Mouse (Mus musculus): ENCODE data around the gene Prpf19. TPM values are rescaled to one million over a fixed set of nuclear protein-coding genes. Genes with fewer than 3 reads are reported as not detected.

Prpf19 gene
- 100 to 1,000 TPM; 189 to 197 TPM for total RNA-seq (2021)

DNA sequence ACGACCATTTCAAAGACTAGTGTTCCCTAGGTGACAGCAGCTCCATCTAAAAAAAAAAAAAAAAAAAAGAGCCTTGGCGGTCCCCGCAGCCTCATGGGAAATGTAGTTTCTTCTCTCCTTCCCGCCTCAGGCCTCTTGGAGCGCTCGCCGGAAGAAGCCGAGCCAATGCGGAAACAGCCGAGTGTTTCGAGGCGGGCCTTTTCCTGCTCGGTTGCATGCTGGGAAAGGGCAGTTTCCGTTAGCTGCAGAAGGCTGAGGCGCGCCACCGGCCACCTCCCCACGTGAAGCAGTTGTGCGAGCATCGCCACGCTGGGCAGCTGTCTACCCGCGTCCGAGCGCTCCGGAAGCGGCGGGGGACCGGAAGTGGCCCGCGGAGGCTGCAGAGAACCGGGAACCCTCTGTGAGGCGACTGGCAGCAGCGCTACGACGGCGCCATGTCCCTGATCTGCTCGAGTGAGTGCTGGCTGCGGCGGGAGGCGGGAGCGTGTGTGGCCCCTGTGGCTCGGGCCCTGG lies at the start of gene Prpf19:
Gene Prpf19 (plus strand): TSS at position 216 of the 513 bp plus-strand sequence.
- DNase-seq: peak; percentile 97 to 99

DNA sequence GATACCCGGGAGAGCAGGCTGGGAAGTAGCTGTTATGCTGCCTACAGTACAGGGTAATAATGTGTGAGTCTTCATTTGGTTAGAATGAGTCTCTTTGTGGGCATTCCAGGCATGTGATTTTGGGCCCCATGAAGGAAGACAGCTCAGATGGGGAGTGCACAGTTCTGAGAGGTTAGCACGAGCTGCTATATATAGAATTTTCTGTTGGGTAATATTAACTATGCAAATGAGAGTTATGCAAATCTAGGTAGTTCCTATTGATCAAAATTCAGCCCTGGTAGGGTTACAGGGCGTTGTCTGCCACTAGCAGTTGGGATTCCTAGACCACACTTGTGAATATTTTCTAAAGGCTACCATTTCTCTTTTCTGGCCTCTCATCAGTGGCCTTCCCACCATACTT lies 49.6 kb upstream of the Prpf19 start:
- no peak for DNase-seq

- DNase-seq: no peak
Observed at GRCm38 (mm10) chr19:10846150-10846549, 48.9 kb upstream of the Prpf19 start.

- no peak for DNase-seq
Observed at GRCm38 (mm10) chr19:10847311-10848087, 47.5 kb upstream of the Prpf19 start.

DNA sequence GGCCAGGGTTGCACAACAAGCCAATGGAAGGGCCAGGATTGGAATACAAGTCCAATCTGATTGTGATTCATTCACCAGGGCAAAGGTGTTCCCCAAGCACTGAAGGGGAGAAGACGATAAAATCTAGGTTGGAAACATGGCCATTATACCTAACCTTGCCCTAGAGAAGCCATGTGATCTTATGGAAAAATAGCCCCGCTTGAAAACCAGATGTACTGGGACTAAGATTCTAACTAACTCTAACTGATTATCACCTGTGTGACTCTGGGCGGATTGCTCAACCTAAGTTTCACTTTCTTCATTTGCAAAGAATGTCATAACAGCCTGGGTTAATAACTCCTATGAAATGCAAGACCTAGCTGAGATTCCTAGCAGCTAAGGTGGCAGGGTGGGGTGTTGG lies 39.6 kb upstream of the Prpf19 start:
- DNase-seq: no peak

DNA sequence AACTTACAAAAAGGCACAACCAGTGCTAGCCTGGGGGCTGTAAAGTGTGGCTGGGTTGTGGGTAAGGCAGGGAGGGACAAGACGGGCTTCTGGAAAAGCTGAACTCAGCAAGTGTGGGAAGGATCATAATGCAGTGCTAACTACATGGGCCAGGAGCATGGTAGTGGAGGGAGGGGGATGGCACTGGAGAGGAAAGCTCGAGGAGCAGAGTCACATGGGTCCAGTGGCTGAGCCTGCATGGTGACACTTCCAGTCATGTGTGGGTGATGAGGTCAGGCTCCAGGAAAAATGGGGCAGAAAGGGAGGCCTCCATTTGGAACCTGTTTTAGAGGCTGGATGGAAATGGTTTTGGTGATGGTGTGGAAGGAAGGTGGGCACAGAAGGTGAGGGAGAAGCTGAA lies 38.5 kb upstream of the Prpf19 start:
- no peak for DNase-seq

DNA sequence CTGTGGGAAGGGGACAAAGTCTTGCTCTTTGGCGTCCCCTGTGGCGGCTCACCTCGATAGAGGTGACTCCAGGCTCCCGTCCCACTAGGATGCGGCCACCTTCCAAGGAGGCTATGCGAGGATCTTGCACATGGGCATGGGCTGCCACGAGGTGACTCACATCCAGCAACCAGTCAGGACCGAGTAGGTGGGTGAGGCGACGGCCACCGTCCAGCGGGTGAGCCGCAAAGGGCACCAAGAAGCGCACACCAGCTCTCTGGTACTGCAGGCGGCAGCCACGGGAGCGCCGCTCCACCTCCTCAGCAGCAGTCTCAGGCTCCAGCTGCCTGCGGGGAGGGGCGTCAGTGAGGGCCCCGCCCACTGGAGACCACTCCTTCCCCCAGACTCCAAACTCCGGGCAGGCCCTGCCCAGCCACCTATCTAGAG lies 34.9 kb upstream of the Prpf19 start:
- DNase-seq: no peak

GRCm38 (mm10) chr19:10866351-10866750 lies 28.7 kb upstream of the Prpf19 start:
- DNase-seq: no peak

GRCm38 (mm10) chr19:10867946-10868622 lies 26.9 kb upstream of the Prpf19 start:
- DNase-seq: no peak

DNA sequence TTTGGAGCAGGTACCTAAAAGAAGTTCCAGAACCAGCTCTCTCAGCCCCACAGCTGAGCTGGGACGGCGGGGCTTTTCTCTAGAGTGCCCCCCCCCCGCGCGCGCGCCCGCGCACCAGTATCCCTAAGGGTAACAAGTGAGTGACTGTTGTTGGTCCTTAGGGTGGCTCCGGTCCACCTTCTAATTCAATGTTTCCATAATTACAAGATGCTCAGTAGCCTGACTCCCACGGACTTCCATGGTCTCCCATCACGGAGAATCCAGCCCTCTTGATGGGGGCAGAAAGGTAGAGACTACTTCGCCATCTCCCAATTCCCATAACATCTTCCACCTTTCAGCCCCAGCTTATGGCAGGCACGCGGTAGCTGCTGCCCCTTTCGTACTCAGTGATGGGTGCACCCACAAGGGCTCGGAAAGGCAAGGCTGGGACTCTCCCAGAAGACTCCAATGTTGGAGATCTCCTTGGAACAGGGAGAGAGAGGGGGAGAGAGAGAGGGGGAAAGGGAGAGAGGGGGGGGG lies 26.3 kb upstream of the Prpf19 start:
- no peak for DNase-seq

GRCm38 (mm10) chr19:10869241-10869885 lies 25.7 kb upstream of the Prpf19 start:
- peak; percentile 86 to 87 for DNase-seq

GRCm38 (mm10) chr19:10869886-10870527 lies 25.0 kb upstream of the Prpf19 start, which contains the start of gene Tmem132a:
Tmem132a (minus strand) TSS chr19:10869940.
- no peak for DNase-seq

DNA sequence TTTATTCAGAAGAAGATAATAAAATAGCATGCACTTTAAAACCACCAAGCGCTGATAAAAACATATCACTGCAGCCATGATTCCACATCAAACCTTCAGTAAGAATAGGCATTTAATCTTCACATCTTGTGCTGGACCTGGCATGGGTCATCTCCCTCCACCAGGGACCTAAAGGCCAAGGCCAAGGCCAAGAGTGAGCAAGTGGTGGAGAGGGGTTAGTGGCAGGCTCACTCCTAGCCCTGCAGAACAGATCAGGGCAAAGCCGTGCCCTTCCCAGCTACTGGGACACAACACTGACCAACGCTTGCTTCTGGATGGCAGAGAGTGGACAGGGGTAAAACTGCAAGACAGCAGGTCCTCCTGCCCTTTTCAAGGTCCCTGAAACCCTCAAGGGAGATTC lies 24.4 kb upstream of the Prpf19 start:
- DNase-seq: no peak

DNA sequence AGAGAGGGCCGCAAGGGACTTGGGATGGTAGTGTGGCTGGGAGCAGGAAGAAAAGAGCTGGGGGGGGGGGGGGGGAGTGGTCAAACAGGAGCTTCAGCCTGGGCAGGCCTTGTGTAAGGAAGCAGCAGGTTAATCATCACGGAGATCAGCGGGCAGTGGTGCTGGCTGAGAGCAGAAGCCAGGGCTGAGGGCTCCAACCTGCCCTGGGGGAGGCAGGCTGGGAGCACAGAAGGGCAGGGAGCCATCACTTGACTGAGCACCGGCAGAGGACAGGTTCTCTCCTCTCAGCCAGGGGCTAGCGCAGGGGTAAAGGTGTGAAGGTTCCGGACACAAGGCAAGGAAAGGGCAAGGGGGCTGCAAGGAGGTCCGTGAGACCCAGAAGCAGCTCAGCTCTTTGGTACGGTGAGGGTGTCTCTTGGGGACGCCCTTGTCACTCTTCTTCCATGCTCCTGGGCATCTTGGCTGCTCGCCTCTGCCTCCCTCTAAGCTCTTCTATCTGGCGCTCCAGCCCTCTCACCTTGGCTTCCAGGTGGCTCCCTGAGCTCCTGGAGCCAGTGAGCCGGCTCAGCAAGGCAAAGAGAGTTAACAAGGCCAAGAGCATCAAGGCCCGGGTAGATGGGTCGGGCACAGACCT lies 23.6 kb upstream of the Prpf19 start:
- DNase-seq: no peak

GRCm38 (mm10) chr19:10878201-10878837 lies 16.7 kb upstream of the Prpf19 start:
- no peak for DNase-seq

DNA sequence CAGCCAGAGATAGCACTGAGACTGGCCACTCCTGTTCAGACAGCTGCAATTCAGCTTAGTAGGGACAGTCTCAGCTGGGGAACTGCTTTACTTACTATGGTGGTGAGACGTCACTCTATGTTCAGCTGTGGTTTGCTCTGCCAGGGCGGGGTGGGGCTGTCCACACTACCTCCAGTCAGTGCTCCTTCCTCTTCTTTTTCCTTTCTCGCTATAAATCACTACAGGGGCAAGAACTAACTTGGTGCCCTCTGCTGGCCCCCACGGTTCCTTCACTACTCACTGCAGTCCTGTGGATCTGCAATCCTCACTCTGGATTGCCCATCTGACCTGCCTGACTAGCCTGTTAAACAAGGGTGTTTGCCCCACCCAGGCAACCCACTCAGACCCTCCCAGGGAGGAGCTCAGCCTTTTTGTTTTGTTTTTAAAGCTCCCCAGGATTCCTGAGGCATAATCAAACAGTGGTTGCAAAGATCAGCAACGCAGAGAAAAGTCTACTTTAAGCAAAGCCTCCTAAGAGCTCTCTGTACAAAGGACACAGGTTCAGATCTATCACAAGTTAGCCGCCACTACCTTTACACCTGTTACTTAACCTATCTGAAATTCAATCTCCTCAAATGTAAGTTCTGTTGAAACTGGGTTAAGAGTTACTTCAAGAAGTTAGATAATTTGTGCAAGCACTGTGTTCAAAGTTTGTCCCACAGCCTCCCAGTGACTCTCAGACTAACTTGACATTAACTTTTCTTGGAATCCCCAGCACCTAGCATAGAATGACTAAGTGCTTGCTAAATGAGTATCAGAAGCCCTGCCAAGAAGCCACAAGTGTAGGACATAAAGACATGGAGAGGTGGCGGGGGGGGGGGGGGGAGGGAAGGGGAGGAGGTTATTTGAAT lies 14.7 kb upstream of the Prpf19 start:
- no peak for DNase-seq

DNA sequence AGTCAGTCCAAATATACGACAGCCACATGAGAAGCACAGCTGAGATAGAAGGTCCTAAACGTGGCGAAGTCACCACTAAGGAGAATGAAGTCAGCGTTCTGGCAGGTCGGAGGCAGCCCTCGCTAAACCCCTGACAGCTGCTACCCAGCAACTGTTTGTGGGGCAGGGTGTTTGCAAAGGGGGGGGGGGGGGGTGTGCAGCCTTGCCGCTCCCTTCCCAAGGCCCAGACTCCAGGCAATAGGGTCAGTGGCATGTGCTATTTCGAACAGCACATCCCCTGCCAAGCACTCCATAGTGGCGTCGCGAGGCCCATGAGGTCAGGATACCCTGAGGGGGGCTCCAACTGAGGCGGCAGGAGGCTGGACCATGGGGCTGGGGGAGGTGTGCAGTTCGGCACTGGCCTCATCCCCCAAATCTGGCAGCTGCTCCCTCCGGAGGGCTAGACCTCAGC lies 14.0 kb upstream of the Prpf19 start:
- DNase-seq: no peak

DNA sequence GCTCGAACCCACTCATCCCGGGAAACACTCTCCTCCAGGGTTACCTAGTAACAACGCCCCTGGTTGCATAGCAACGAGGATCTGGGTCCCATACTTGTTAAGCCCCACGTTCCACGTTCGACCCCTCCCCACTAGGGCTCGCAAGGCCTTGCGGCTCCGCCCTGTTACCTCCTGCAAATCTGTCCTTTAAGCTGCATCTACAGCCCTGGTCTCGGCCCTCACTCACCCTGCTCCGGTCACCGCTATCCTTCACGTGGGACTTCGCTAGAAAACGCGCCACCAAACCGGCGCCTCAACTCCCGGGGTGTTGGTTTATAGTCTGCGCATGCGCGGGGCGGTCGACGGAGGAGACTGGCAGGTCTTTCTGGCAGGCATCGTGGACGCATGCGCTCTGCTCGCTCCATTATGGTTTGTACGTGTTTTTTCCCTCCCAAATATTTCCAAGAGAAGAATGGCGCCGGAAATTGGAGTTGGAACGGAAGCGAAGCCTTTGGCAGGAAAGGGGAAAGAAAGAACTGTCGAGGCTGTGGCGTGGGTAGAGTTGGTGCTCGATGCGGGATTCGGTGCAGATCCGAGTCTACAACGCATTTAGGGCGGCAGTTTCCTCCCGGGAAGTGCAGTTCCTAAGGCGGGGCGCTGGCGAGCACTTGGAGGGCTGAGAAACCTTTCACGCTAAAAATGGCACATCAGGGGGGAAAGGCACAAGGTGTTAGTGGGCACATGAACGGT lies 13.4 kb upstream of the Prpf19 start, which contains the start of gene Tmem109:
Gene Tmem109 (minus strand): TSS at position 576 of the 729 bp plus-strand sequence.
- DNase-seq: peak; percentile 93

GRCm38 (mm10) chr19:10892201-10892600 lies 2.8 kb upstream of the Prpf19 start:
- no peak for DNase-seq

Data from layer of hippocampus, postnatal 36 days (tissue).